23 mouse cellular contexts compared by ENCODE assay signal in the genomic region with DNA sequence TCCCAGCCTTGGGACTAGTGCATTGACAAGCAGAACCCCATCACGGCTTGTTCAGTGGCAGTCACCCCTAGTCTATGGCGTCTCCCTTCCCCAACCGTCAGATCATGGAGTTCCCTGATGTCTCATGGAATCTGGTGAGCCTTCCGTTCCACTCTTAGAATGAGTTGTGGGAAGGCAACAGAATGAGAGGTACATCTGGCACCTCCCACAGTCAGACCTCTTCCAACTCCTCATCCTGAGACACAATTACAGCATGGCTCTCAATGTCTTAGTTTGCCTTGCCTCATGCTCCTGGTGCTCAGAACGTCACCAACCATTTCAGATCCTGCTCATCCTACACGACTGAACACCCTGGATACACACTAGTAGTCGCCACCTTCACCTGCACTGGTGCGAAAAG. TPM values are rescaled to one million over a fixed set of nuclear protein-coding genes. Genes with fewer than 3 reads are reported as not detected.
DNase-seq lines count a peak whose midpoint lies in the region; ATAC-seq lines count a peak whose summit lies in the region.
"Had no signal": no experiment of that assay in that cellular context is flagged by ENCODE, and none has a peak within 500 bp of the region (broad histone marks: within the 10 kb centered on the region; RNA-seq: fewer than 3 reads in every experiment).

No protein-coding gene starts in this region.

- no peaks in the 10 kb centered on the region for H3K27me3 ChIP-seq in midbrain, embryonic 11.5 days (ENCODE audit: control insufficient read depth, insufficient read depth, low read length)
- no peaks in the 10 kb centered on the region for H3K27me3 ChIP-seq in midbrain, embryonic 10.5 days (ENCODE audit: low read depth, poor library complexity, severe bottlenecking)
- H3K27me3 ChIP-seq: CH12.LX, Patski had no signal

- no peak for DNase-seq in frontal cortex, postnatal 25 days (ENCODE audit: low spot score in 2 of 2)
- DNase-seq in midbrain, embryonic 11.5 days (ENCODE audit: low spot score, missing footprints): peak; percentile 8
- DNase-seq in midbrain, embryonic 10.5 days (ENCODE audit: low spot score): no peak
- DNase-seq in brain, adult 2 months (ENCODE audit: low read depth, low spot score): peak; percentile 65
- DNase-seq in lung, postnatal 10 days: no peak
- DNase-seq: adrenal gland, adult 2 months; adrenal gland, adult 8-10 months; adrenal gland, postnatal 10 days; adrenal gland, postnatal 14 days; adrenal gland, postnatal 25 days; adrenal gland, postnatal 36 days; B cell, adult 2 months; cerebellum, adult 11 months; cerebellum, adult 11-12 months; cerebellum, adult 18-20 months; cerebellum, adult 2 months had no signal

- no peak overlapping the region for H3K9ac ChIP-seq in midbrain, embryonic 11.5 days (ENCODE audit: low read length)

- WGBS in midbrain, embryonic 11.5 days: 87% methylated on average over 8 of the region's 8 CpGs
- 88% methylated on average over 8 of the region's 8 CpGs for WGBS in midbrain, embryonic 10.5 days

- H3K36me3 ChIP-seq in midbrain, embryonic 11.5 days (ENCODE audit: control insufficient read depth, insufficient read depth, low read length): no peaks in the 10 kb centered on the region
- no peaks in the 10 kb centered on the region for H3K36me3 ChIP-seq in midbrain, embryonic 10.5 days
- H3K36me3 ChIP-seq: G1E had no signal

- H3K9me3 ChIP-seq in midbrain, embryonic 11.5 days (ENCODE audit: control insufficient read depth, low read length): no peaks in the 10 kb centered on the region
- H3K9me3 ChIP-seq in midbrain, embryonic 10.5 days (replicated peaks): no peaks in the 10 kb centered on the region

- peak; percentile 96 for ATAC-seq in frontal cortex, adult (ENCODE audit: low TSS enrichment)
- no peak for ATAC-seq in midbrain, embryonic 11.5 days (ENCODE audit: low FRiP score)
- ATAC-seq: activated CD4-positive, CD25-positive, alpha-beta regulatory T cell, adult 4 months; CD4-positive, CD25-positive, alpha-beta regulatory T cell, adult 4 months; Patski had no signal

- H3K27ac ChIP-seq in midbrain, embryonic 11.5 days (ENCODE audit: low read depth, low read length): no peak overlapping the region
- H3K27ac ChIP-seq in midbrain, embryonic 10.5 days (replicated peaks): no peak overlapping the region

- H3K4me1 ChIP-seq in midbrain, embryonic 11.5 days (ENCODE audit: control insufficient read depth, insufficient read depth, low read length): no peaks in the 10 kb centered on the region
- H3K4me1 ChIP-seq in midbrain, embryonic 10.5 days: 0 out of 2 replicates have a peak, but pooled peaks cover 3% of the 10 kb centered on the region

- no peak overlapping the region for H3K4me2 ChIP-seq in midbrain, embryonic 11.5 days

- H3K4me3 ChIP-seq in midbrain, embryonic 11.5 days (ENCODE audit: low read depth, low read length): no peak overlapping the region
- no peak overlapping the region for H3K4me3 ChIP-seq in midbrain, embryonic 10.5 days

RNA-seq across cellular contexts. Expression of gene Mipep, which starts 7.9 kb away (rescaled TPM):
- 26.6 and 26.7 TPM in 2 replicates for polyA plus RNA-seq in midbrain, embryonic 11.5 days (2014; fragmentation: Nextera tagmentation; extraction: Ambion mirVana)
- 21.9 and 25.4 TPM in 2 replicates for polyA plus RNA-seq in midbrain, embryonic 10.5 days (2016; fragmentation: Nextera tagmentation; extraction: Ambion mirVana)

RNA-seq across cellular contexts. Expression of gene C1qtnf9, which starts 8.6 kb away (rescaled TPM):
- not detected in 2 replicates for polyA plus RNA-seq in midbrain, embryonic 11.5 days (2014; fragmentation: Nextera tagmentation; extraction: Ambion mirVana)
- 0.06 and 0.09 TPM in 2 replicates for polyA plus RNA-seq in midbrain, embryonic 10.5 days (2016; fragmentation: Nextera tagmentation; extraction: Ambion mirVana)
- polyA plus RNA-seq: activated CD4-positive, CD25-positive, alpha-beta regulatory T cell, adult 4 months; C2C12; G1E; Patski had no signal

Comparison
In these comparisons a context has a peak if more than half of its experiments do, and no peak if none do; other contexts are left out.
1. DNase-seq: peak in midbrain, embryonic 11.5 days (single experiment) and brain, adult 2 months (single experiment); none in frontal cortex, postnatal 25 days (0 of 2), midbrain, embryonic 10.5 days (single experiment) and lung, postnatal 10 days (single experiment).